Mouse (Mus musculus) midbrain, embryonic 11.5 days (tissue): ENCODE measurements at regions not wholly inside any gene's neighbourhood (a gene's known extent, or its start where the extent isn't known, plus 50 kb on each side); places are given as distances from the start of the nearest gene placed in this dataset.

ENCODE experiments used
- ATAC-seq: fragments of 200-750 bp; cut with Nextera tagmentation; 2 replicates; pipeline ENCODE4 v1.8.0; 2017; ENCODE audit warnings: moderate TSS enrichment, moderate library complexity; ENCODE audit not compliant: low FRiP score
- DNase-seq: peaks from one replicate; pipeline ENCODE4 v3.0.0; 2015; ENCODE audit warnings: low spot score; ENCODE audit errors: missing footprints
- H3K27ac ChIP-seq: fragments of 300-500 bp; sonication (generic); 2 replicates; pipeline ENCODE4 v1.5.1; 2014; ENCODE audit warnings: low read depth, low read length
- H3K27me3 ChIP-seq: fragments of 300-500 bp; sonication (generic); 2 replicates; pipeline ENCODE4 v1.6.1; 2014; ENCODE audit warnings: mild to moderate bottlenecking, low read length, moderate library complexity, mixed read lengths; ENCODE audit not compliant: control insufficient read depth, insufficient read depth
- H3K36me3 ChIP-seq: fragments of 300-500 bp; sonication (generic); 2 replicates; pipeline ENCODE4 v1.6.1; 2014; ENCODE audit warnings: mild to moderate bottlenecking, low read length, moderate library complexity, mixed read lengths; ENCODE audit not compliant: control insufficient read depth, insufficient read depth
- H3K4me1 ChIP-seq: fragments of 300-500 bp; sonication (generic); 2 replicates; pipeline ENCODE4 v1.6.1; 2014; ENCODE audit warnings: low read length; ENCODE audit not compliant: control insufficient read depth, insufficient read depth
- H3K4me2 ChIP-seq: fragments of 300-500 bp; sonication (generic); 2 replicates; pipeline ENCODE4 v1.6.1; 2014; ENCODE audit warnings: mild to moderate bottlenecking, moderate library complexity
- H3K4me3 ChIP-seq: fragments of 300-500 bp; sonication (generic); 2 replicates; pipeline ENCODE4 v1.5.1; 2014; ENCODE audit warnings: low read depth, low read length
- H3K9ac ChIP-seq: fragments of 300-500 bp; sonication (generic); 2 replicates; pipeline ENCODE4 v1.6.1; 2014; ENCODE audit warnings: low read length
- H3K9me3 ChIP-seq: fragments of 300-500 bp; sonication (generic); 2 replicates; pipeline ENCODE4 v1.6.1; 2016; ENCODE audit warnings: low read length; ENCODE audit not compliant: control insufficient read depth
- WGBS: fragments of 180-500 bp; shearing (Covaris S2); extraction: QIAGEN DNeasy Blood & Tissue Kit; methylation state at CpG from one replicate; pipeline ENCODE4 v1.1.7; 2014; 5-methylcytosine and 5-hydroxymethylcytosine counted together

- ATAC-seq, result no peak
- no peak overlapping the region for H3K27ac ChIP-seq
- WGBS, result 86% methylated on average over 1 of the region's 1 CpGs
These were observed 502.3 kb downstream of the Sh2d4b start for GRCm38 (mm10) chr14:40390811-40391210.

GRCm38 (mm10) chr14:40381603-40382002 lies 511.5 kb downstream of the Sh2d4b start:
- no peak overlapping the region for H3K4me3 ChIP-seq
- no peak for DNase-seq
- H3K9ac ChIP-seq, result no peak overlapping the region
- no peaks in the 10 kb centered on the region for H3K9me3 ChIP-seq
- no peaks in the 10 kb centered on the region for H3K27me3 ChIP-seq
- 90% methylated on average over 1 of the region's 1 CpGs for WGBS
- ATAC-seq, result no peak
- H3K27ac ChIP-seq, result no peak overlapping the region
- no peaks in the 10 kb centered on the region for H3K36me3 ChIP-seq
- H3K4me1 ChIP-seq, result no peaks in the 10 kb centered on the region
- no peak overlapping the region for H3K4me2 ChIP-seq

More at GRCm38 (mm10) chr14:40390811-40391210, 502.3 kb downstream of the Sh2d4b start:
- Histone ChIP-seq H3K36me3 (no peaks in the 10 kb centered on the region), H3K9me3 (no peaks in the 10 kb centered on the region), H3K27me3 (no peaks in the 10 kb centered on the region), H3K4me2 (no peak overlapping the region), H3K4me3 (no peak overlapping the region), H3K4me1 (no peaks in the 10 kb centered on the region), H3K9ac (no peak overlapping the region)
- no peak for DNase-seq

GRCm38 (mm10) chr14:40379692-40380091 lies 513.4 kb downstream of the Sh2d4b start:
- ATAC-seq (no peak), DNase-seq (peak; percentile 53)
- Histone ChIP-seq H3K9ac (no peak overlapping the region), H3K36me3 (no peaks in the 10 kb centered on the region), H3K27ac (no peak overlapping the region), H3K4me2 (no peak overlapping the region), H3K27me3 (no peaks in the 10 kb centered on the region), H3K4me3 (no peak overlapping the region), H3K9me3 (no peaks in the 10 kb centered on the region), H3K4me1 (no peaks in the 10 kb centered on the region)

GRCm38 (mm10) chr14:40364342-40364741 lies 528.7 kb downstream of the Sh2d4b start:
- Histone ChIP-seq H3K27me3 (no peaks in the 10 kb centered on the region), H3K4me3 (no peak overlapping the region), H3K9ac (no peak overlapping the region), H3K36me3 (no peaks in the 10 kb centered on the region), H3K4me1 (no peaks in the 10 kb centered on the region), H3K27ac (no peak overlapping the region), H3K9me3 (no peaks in the 10 kb centered on the region), H3K4me2 (no peak overlapping the region)
- no peak for DNase-seq
- no peak for ATAC-seq

- no peak overlapping the region for H3K4me2 ChIP-seq
- H3K4me1 ChIP-seq, result no peaks in the 10 kb centered on the region
- H3K27me3 ChIP-seq, result no peaks in the 10 kb centered on the region
- H3K36me3 ChIP-seq, result no peaks in the 10 kb centered on the region
- ATAC-seq, result no peak
- no peak overlapping the region for H3K4me3 ChIP-seq
- H3K9me3 ChIP-seq, result no peaks in the 10 kb centered on the region
- H3K27ac ChIP-seq, result no peak overlapping the region
- no peak for DNase-seq
- WGBS, result 72% methylated on average over 2 of the region's 2 CpGs
- no peak overlapping the region for H3K9ac ChIP-seq
These were observed 530.2 kb downstream of the Sh2d4b start for GRCm38 (mm10) chr14:40362838-40363237.
